Mouse (Mus musculus): ENCODE measurements around the gene Creb3l1.

Gene Creb3l1

GRCm38 (mm10) chr2:91964610-91965204 is 59.6 kb downstream of the Creb3l1 start:
- DNase-seq (ENCODE audit: low spot score in 2 of 2): peak; percentile 24 to 34

DNA sequence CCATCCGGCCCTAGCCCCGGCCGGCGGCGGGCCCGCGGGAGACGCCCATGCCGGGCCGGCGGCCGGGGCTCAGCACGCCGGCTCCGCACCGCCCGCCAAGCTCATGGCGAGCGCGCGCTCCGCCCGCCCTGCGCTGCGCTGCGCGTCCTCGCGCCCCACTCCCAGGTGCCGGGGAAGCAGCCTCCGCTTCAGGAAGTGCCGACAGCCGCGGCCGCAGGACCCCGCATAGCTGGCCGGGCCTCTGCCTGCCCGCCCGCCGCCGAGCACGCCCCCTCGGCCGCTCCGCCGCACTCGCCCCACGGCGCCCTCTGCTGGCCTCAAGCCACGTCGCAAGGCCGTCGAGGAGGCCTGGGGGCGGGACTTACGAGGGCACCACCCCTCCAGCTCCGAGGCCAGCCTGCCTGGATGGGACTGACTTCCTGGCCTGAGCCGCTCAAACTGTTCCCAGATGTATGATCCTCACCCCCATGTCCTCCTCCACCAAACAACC is 60.8 kb downstream of the Creb3l1 start:
- DNase-seq (ENCODE audit: low spot score in 2 of 2): peak; percentile 94 to 96

DNA sequence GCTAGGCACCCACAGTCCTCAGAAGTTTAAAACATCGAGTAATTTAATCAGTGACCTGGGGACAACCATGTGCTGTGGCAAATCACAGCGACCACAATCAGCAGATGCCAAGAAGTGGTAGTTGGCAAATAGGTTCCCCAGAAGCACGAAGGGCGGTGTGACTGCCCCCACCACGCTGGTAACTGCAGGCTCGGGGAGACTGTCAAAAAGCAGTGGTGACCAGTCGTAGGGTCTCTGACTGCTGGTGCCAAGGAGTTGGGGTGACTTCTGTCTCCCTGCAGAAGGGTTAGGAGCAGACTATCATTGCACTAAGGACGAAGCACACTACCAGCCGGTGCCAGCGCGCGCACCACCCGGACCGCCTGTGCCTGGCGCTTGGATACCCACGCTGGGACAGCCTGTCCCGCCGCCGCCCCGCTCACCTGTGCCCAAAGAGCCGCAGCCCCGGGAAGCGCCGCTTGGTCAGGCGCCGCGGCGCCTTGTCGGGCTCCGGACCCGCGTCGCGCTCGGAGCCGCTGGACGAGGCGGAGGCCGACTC is 61.4 kb downstream of the Creb3l1 start:
- peak in 1 of 2 experiments; percentile 23 for DNase-seq (ENCODE audit: low spot score in 2 of 2)

- peak in 1 of 2 experiments; percentile 32 for DNase-seq (ENCODE audit: low spot score in 2 of 2)
Measured at GRCm38 (mm10) chr2:91961901-91962761, 62.2 kb downstream of the Creb3l1 start.

DNA sequence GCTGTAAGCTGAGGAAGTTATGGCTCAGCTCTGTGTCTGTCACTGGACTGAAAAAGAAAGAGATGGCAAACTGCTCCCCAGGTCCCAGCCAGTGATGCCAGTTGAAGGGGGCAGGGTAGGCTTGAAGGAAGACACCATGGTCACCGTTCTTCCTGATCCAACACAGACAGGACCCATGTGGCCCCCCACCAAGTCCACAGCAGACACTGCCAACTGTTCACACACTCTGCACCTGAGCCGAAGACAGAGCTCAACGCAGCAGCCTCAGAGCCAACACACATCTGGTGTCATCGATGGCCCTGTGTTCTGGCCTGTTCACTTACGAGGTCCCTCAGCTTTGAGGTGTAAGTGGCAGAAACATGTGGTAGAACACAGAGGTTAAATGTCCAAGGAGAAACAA is 63.8 kb downstream of the Creb3l1 start:
- DNase-seq (ENCODE audit: low spot score in 2 of 2): no peak

DNA sequence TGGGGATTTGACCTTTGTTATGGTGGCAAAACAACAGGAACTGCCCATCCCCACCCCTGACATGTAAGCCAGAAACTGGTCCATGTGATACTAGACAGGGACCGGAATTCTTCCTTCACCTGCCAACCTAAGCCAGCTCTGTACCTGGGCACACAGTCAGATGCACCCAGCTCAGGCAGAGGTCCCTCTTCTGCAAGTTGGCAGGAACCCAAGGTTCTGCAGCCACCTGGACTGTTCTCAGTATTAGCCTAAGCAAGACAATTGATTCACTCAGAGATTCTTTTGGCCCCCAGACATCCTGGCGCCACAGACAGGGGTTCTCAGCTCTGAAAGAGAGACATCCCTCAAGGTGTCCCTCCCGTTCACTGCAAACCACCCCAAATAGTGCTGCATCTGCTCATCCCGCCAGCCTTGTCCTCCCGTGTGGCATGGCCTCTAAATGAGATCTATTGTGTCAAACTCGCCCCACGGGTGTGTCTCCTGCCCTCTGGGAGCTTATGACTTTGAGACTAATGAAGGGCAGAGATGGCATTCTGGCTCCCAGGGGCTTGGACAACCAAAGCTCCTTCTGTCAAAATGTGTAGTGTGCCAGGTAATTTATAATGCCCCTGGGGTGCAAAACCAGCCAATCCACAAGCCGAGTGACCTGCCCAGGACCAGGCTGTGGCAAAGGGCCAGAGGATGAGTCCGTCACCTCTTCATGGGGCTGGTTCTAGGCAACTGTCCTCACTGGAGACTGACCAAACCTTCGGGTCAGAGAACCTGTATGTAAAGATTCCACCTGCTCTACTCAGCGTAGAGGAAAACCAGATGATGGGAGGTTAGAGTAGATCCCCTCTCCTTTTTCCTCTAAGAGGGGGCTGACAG is 64.5 kb downstream of the Creb3l1 start:
- DNase-seq (ENCODE audit: low spot score in 2 of 2): no peak

GRCm38 (mm10) chr2:91958701-91959457 is 65.4 kb downstream of the Creb3l1 start:
- DNase-seq (ENCODE audit: low spot score in 2 of 2): peak in 1 of 2 experiments; percentile 54

DNA sequence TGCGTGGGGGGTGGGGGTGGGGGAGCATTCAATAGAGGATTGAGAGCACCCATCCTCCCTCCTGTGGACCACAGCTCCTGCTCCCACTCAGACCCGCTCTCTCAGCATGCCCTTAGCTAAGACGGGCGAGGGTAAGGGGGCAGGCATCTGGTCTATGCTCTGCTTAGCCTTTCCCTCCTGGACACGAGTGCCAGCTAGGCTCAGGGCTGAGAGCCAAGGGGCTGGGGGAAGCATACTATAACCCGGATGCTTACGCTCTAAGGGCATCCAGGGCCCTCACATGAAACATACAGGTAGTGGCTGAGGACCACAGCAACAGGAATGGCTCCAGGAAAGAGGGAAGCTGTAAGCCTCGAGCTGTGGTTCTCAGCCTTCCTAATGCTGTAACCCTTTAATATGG is 66.3 kb downstream of the Creb3l1 start:
- DNase-seq (ENCODE audit: low spot score in 2 of 2): no peak

DNA sequence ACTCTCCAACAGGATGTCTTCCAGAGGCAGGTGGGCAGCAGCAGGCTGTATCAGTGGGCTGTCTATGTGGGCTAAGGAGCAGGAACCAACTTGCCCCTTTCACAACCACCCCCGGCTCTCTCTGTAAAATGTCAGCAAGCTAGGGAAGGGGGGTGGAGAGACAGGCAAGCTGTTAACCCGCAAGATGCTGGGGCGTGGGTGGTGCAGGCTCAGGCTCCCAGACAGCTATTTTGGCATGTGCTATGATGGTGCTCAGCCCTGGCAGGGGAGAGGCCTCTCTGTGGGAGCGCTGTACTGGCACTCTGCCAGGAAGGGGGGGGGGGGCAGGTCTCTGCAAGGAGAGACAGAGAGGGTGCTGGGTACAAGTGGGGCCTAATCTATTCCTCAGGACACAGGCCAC is 67.2 kb downstream of the Creb3l1 start:
- DNase-seq (ENCODE audit: low spot score in 2 of 2): peak in 1 of 2 experiments; percentile 28

DNA sequence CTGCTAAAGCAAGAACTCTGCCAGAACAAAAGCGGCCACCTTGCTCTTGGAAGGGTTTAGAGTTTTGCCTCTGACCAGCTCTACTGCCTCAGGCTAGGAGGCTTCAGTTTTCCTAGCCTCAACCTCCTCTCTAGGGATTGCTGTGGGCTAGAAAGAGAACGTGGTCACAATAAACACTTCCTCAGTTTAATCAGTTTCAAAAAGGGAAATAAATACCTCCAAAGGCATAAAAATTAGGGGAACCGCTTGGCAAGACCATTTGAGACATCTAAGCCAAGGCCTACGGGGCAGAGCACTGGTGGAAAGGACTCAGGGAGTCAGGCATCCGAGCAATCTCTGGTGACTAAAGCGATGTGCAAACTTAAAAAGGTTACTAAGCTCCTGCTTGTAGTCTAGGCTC is 68.4 kb downstream of the Creb3l1 start:
- no peak for DNase-seq (ENCODE audit: low spot score in 2 of 2)

GRCm38 (mm10) chr2:91955121-91955591 is 69.1 kb downstream of the Creb3l1 start:
- DNase-seq (ENCODE audit: low spot score in 2 of 2): no peak

GRCm38 (mm10) chr2:91953825-91954224 is 70.5 kb downstream of the Creb3l1 start:
- no peak for DNase-seq (ENCODE audit: low spot score in 2 of 2)

DNA sequence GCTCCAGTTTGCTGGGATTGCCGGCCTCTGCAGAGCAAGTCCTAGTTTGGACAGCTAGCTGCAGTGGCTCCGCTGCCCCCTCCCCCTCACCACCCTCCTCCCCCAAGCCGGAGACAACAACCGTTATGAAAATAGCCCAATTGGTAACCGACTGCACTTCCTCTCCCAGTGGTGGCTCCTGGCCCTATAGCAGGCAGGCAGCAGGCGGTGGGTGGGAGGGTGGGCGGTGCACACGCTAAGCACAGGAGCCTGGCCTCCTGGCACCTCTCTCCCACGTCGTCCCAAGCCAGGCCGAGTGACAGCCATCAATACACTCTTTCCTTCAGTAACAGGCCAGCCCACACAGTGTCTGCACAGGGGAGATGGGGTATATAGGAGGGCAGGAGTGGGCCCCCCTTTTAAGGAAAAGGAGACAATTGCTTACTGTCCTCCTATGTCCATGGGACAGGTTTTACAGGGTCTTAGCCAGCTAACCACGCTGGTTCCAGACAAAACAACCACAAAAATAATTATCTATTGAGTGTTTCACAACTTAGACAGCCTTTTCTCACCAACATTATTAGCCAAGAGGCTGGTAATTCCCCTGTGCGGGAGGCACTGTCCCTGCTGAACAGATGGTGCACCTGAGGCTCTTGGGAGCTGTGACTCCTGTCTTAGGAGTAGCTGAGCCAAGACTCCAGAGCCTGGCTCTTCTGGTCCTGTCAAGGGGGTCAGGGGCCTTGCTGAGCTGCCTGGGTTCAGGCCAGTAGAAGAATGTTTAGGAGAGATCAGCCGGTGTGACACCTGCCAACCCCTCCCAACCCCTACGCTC is 73.8 kb downstream of the Creb3l1 start:
- DNase-seq (ENCODE audit: low spot score in 2 of 2): peak; percentile 32 to 49

DNA sequence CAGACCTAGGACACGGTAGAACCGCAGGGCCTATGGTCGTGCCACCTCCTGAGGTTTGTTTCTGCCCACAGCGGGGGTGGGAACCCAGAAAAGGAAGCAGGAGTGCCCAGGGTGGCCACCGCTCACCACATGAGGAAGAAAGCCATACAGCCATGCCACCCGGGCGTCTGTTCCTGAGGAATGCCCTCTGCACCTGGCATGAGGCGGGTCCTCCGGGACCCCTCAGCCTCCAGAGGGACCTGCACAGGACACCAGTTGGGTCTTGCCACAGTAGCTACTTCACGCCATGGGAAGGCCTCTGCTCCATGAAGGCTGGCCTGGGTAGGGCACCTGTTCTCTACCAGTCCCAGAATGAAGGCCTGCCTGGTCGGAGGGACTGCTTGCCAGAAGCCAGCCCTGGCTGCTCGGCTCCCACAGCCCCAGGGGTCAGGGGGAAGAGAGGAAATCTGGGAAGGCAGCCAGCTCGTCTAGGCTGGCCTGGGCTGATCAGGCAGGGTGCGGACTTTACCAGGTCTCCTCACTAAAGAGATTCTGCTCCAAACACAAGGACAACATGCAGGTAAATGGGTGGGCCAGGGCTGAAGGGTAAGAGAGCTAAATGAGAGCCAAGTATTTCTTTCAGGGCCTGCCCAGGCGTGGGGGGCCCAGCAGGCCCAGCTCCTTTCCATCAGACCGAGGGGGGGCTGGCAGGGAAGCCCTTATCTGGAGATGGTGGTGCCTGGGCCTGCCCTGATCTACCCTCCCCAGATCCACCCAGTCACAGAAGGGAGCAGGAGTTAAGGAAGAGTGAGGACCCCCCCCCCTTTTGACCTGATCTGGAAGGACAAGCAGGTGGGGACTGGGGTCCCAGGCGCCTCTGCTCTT is 74.7 kb downstream of the Creb3l1 start:
- no peak for DNase-seq (ENCODE audit: low spot score in 2 of 2)

- no peak for DNase-seq (ENCODE audit: low spot score in 2 of 2)
Measured at GRCm38 (mm10) chr2:91948792-91949241, 75.5 kb downstream of the Creb3l1 start.

DNA sequence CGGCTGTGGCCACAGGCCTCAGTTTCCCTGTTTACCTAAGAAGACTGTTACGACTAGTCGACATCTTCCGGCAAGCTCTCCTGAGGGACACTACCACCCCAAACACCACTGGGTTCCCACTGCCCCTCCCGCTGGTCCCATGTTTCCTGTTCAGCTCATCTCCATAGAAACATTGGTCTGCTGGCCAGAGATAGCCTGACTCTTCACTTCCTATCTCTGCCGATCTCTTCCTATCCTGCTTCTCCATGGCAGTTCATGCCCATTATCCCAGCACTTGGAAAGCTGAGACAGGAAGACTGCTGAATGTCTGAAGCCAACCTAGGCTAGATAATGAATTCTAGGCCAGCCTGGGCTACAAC is 76.2 kb downstream of the Creb3l1 start:
- no peak for DNase-seq (ENCODE audit: low spot score in 2 of 2)

DNA sequence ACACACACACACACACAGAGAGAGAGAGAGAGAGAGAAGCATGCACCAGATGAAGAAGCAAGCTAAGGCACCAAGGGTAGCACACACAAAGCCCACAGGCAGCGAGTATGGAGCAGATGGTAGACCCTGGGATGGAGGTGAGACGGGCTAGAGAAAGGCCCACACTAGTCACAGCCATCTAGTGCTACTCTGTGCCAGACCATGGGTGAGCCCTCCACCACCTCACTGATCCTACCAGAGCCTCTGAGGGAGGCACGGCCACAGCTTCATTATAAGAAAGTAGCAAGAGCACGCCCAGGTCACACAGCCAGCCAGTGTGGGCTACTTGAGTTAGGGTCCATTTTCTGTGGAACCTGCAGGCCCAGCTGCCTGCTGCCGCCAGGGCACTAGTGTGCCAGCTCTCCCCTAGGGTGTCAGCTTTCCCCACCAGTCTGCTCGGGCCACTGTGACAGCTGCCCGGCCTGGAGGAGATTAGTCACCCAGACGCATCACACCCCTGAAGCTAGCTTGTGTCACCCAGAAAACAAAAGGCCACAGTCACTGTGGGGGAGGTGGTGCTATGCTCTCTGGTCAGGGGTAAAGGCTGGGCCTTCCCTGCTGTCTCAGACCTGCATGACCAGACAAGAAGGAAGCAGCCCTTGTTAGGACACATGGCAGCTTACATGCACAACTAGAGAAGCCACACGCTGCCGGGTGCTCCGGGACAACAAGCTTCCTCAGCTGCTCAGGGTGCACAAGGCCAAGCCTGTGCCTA is 76.7 kb downstream of the Creb3l1 start:
- peak; percentile 82 to 92 for DNase-seq (ENCODE audit: low spot score in 2 of 2)

DNA sequence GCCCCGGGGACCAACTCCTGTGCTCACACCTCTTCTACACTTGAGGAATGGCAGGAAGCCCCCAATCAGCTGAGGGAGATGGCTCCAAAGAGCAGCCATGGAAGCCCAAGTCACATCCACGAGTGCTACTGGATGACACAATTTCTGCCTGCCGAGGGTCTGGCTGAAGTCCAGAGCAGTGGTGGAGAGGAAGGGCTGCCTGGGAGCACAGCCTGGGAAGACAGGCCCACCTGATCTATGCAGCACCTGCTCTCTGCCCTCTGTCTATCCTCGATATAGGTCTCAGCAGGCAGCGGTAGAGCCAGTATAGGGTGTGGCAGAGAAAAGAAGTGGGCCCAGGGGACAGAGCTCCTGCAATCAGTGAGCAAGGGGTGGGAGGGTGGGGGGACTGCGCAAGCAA is 77.5 kb downstream of the Creb3l1 start:
- no peak for DNase-seq (ENCODE audit: low spot score in 2 of 2)
